Mouse (Mus musculus): ENCODE results near the gene Hoxd4. TPM values are rescaled to one million over a fixed set of nuclear protein-coding genes. Genes with fewer than 3 reads are reported as not detected.

The Hoxd4 gene
- total and polyA plus RNA-seq, 3 experiments: 0.21 to 1.0 (median 0.45) TPM

DNA sequence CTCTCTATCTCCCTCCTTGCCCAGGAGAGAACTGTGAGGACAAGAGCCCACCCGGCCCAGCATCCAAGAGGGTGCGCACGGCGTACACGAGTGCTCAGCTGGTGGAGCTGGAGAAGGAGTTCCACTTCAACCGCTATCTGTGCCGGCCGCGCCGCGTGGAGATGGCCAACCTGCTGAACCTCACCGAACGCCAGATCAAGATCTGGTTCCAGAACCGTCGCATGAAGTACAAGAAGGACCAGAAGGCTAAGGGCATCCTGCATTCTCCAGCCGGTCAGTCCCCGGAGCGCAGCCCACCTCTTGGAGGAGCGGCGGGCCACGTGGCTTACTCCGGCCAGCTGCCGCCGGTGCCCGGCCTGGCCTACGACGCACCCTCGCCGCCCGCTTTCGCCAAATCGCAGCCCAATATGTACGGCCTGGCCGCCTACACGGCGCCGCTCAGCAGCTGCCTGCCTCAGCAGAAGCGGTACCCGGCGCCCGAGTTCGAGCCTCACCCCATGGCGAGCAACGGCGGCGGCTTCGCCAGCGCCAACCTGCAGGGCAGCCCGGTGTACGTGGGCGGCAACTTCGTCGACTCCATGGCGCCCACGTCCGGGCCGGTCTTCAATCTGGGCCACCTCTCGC lies 34.7 kb downstream of the Hoxd4 start:
- H3K4me1 ChIP-seq (ENCODE audit: control insufficient read depth, insufficient read depth, low read length): no peaks in the 10 kb centered on the region
- H3K36me3 ChIP-seq (ENCODE audit: control insufficient read depth, insufficient read depth, low read length): no peaks in the 10 kb centered on the region
- peaks cover 42% of the 10 kb centered on the region for H3K27me3 ChIP-seq (ENCODE audit: control insufficient read depth, insufficient read depth, low read length)
- WGBS: 4% methylated on average over 50 of the region's 58 CpGs
- H3K79me2 ChIP-seq (replicated peaks; ENCODE audit: control insufficient read depth, insufficient read depth, low read length): no peaks in the 10 kb centered on the region
- H3K4me3 ChIP-seq: no peak overlapping the region
- no peak overlapping the region for H3K27ac ChIP-seq
- no peak for DNase-seq
- intact Hi-C loops (cut with DNase I): no loop called here
- H3K9ac ChIP-seq (ENCODE audit: low read depth, low read length): no peak overlapping the region
- TF ChIP-seq EP300 (IDR thresholded peaks at IDR 0.05; ENCODE audit: insufficient read depth, low read depth, low read length) (no peak), POLR2A (IDR thresholded peaks at IDR 0.05; ENCODE audit: insufficient read depth, low read depth, low read length) (no peak), CTCF (IDR thresholded peaks at IDR 0.05) (no peak)

DNA sequence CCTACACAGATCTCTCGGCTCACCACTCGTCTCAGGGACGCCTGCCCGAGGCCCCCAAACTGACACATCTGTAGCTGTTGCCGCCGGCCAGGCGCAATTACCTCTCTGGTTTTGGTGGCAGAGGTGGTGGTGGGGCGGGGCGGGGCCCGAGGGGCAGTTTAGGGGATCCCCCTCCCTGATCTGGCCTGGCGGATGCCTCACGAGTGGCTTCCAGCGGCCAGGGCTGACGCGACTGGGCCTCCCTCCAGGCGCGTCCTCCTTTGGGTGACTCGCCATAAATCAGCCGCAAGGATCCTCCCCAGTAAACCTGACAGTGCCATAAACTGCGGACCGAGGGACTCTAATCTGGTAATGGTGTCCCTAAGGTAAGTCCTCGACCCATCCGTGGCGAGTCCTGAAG lies 35.3 kb downstream of the Hoxd4 start:
- Histone ChIP-seq H3K79me2 (replicated peaks; ENCODE audit: control insufficient read depth, insufficient read depth, low read length) (no peaks in the 10 kb centered on the region), H3K4me3 (no peak overlapping the region), H3K27ac (no peak overlapping the region), H3K27me3 (ENCODE audit: control insufficient read depth, insufficient read depth, low read length) (peaks cover 43% of the 10 kb centered on the region), H3K4me1 (ENCODE audit: control insufficient read depth, insufficient read depth, low read length) (no peaks in the 10 kb centered on the region), H3K36me3 (ENCODE audit: control insufficient read depth, insufficient read depth, low read length) (no peaks in the 10 kb centered on the region), H3K9ac (ENCODE audit: low read depth, low read length) (no peak overlapping the region)
- no peak for DNase-seq
- intact Hi-C loops (cut with DNase I): no loop called here
- no peak for TF ChIP-seq POLR2A (IDR thresholded peaks at IDR 0.05; ENCODE audit: insufficient read depth, low read depth, low read length)
- TF ChIP-seq CTCF (IDR thresholded peaks at IDR 0.05): no peak
- no peak for TF ChIP-seq EP300 (IDR thresholded peaks at IDR 0.05; ENCODE audit: insufficient read depth, low read depth, low read length)
- 7% methylated on average over 24 of the region's 24 CpGs for WGBS

DNA sequence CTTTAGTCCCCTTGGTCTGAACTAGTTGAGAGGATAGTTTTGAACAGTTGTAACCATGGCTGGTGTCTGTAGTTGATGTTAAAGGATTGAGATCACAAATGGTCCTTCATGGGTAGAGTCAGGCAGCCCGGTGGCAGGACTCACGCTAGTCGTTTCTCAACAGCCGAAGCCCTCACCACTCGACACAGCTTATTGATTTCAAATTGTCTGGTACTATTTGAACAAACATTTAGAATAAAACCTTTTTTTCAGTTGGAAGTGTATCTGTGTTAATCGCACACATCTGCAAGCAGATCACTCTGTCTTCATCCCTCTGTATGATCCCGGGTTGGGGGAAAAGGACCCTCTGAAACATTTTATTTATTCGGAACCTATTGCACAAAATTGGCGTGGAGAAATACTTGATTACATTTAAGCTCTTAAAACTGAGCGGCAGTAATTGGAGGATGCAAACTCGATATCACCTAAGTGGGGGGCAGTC lies 36.0 kb downstream of the Hoxd4 start:
- Histone ChIP-seq H3K4me1 (ENCODE audit: control insufficient read depth, insufficient read depth, low read length) (no peaks in the 10 kb centered on the region), H3K4me3 (no peak overlapping the region), H3K27ac (no peak overlapping the region), H3K79me2 (replicated peaks; ENCODE audit: control insufficient read depth, insufficient read depth, low read length) (no peaks in the 10 kb centered on the region), H3K9ac (ENCODE audit: low read depth, low read length) (no peak overlapping the region), H3K27me3 (ENCODE audit: control insufficient read depth, insufficient read depth, low read length) (peaks cover 45% of the 10 kb centered on the region), H3K36me3 (ENCODE audit: control insufficient read depth, insufficient read depth, low read length) (no peaks in the 10 kb centered on the region)
- TF ChIP-seq EP300 (IDR thresholded peaks at IDR 0.05; ENCODE audit: insufficient read depth, low read depth, low read length): no peak
- no peak for TF ChIP-seq POLR2A (IDR thresholded peaks at IDR 0.05; ENCODE audit: insufficient read depth, low read depth, low read length)
- TF ChIP-seq CTCF (IDR thresholded peaks at IDR 0.05): no peak
- WGBS: 25% methylated on average over 11 of the region's 11 CpGs
- intact Hi-C loops (cut with DNase I): no loop called here
- no peak for DNase-seq

DNA sequence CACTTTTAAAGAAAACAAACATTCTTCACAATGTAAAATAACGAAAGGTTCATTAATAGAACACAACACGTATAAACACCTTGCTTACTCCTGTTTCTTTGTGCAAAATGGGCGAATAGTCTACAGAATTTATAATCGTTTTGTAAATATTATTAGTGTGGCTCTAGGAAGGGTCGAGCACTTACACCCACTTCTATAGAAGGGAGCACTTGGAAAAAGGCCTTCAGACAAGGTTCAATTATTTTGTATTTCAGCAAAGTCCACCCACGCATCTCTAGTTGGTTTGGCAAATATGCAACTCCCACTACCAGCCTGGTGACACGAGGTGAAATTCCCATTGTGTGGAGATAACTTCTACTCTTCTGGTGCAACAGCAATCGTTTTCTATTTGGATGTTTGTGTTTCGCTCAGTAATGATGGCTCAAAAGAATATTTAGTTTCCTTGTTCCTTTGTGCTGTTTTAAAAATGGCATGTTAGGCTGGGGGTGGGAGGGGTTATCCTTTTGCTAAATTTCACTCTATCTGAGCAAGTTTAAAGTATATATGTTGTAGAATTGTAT lies 36.8 kb downstream of the Hoxd4 start:
- 18% methylated on average over 9 of the region's 9 CpGs for WGBS
- H3K9ac ChIP-seq (ENCODE audit: low read depth, low read length): no peak overlapping the region
- no peaks in the 10 kb centered on the region for H3K4me1 ChIP-seq (ENCODE audit: control insufficient read depth, insufficient read depth, low read length)
- no peak overlapping the region for H3K4me3 ChIP-seq
- H3K36me3 ChIP-seq (ENCODE audit: control insufficient read depth, insufficient read depth, low read length): no peaks in the 10 kb centered on the region
- H3K27me3 ChIP-seq (ENCODE audit: control insufficient read depth, insufficient read depth, low read length): peaks cover 52% of the 10 kb centered on the region
- no peak for DNase-seq
- H3K27ac ChIP-seq: no peak overlapping the region
- TF ChIP-seq POLR2A (IDR thresholded peaks at IDR 0.05; ENCODE audit: insufficient read depth, low read depth, low read length) (no peak), CTCF (IDR thresholded peaks at IDR 0.05) (no peak), EP300 (IDR thresholded peaks at IDR 0.05; ENCODE audit: insufficient read depth, low read depth, low read length) (no peak)
- intact Hi-C loops (cut with DNase I): no loop called here
- H3K79me2 ChIP-seq (replicated peaks; ENCODE audit: control insufficient read depth, insufficient read depth, low read length): no peaks in the 10 kb centered on the region

DNA sequence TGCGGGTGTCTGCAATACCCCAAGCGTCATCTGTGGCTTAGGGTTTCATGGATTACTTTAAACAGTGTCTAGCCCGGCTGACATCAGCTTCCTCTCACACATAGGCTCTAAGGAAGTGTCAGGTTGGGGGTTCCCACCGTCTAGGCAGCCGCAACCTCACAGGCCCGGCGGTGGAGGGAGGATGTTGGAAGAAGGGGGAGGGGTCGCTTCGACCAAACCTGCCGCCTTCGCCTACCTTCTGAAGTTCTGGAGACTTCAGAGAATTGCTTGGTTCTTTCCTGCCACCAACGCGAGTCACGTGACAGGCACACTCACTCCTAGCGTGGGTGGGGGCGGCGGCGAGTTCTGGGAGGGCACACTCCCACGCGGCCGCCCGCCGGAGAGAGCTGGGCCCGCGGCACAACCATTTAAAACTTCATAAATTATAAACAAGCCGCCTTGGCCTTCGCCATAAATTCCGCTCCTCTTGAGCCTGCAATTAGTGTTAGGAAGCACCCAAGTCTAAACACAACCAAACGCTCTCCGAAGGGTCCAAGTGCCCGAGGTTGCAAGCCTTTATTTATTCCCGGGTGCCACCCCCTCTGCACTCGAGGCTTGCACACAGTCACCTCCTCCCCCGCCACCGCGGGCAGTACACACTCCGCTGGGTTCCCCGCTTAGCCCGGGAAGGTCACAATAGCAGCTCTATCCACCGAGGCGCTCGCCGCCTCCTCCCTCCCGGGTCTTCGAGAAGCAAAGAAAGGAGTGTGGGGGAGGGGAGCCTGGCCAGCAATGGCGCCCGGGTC lies 37.8 kb downstream of the Hoxd4 start:
- no peak overlapping the region for H3K9ac ChIP-seq (ENCODE audit: low read depth, low read length)
- H3K36me3 ChIP-seq (ENCODE audit: control insufficient read depth, insufficient read depth, low read length): no peaks in the 10 kb centered on the region
- no peak for DNase-seq
- 3% methylated on average over 47 of the region's 47 CpGs for WGBS
- H3K4me3 ChIP-seq: peak overlapping the region; percentile 22; the same call in 1 of the 2 replicates
- H3K79me2 ChIP-seq (replicated peaks; ENCODE audit: control insufficient read depth, insufficient read depth, low read length): no peaks in the 10 kb centered on the region
- H3K4me1 ChIP-seq (ENCODE audit: control insufficient read depth, insufficient read depth, low read length): no peaks in the 10 kb centered on the region
- no peak overlapping the region for H3K27ac ChIP-seq
- H3K27me3 ChIP-seq (ENCODE audit: control insufficient read depth, insufficient read depth, low read length): peaks cover 50% of the 10 kb centered on the region
- intact Hi-C loops (cut with DNase I): no loop called here
- TF ChIP-seq CTCF (IDR thresholded peaks at IDR 0.05): no peak

DNA sequence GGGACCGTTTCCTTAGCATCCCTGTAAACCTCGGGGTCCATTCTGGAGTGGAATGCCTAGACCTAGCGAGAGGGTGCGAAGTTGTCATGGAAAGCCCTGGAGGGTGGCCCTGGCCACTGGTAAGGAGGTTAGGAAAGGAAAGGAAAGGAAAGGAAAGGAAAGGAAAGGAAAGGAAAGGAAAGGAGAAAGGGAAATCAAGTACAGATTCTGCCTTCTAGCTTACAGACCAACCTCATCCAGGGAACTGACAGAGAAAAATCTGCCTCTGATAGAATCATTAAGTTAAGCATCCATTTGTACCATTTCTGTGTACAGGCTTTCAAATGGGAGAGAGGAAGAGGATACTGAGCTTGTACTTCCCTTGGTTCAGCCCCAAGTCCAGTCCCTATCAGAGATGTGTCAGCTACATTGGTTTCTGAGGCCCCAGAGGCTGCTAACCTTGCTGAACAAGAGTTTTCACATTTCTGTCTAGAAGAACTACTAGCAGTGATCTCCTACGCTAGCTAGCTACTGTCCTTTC lies 39.1 kb downstream of the Hoxd4 start:
- WGBS: 39% methylated on average over 5 of the region's 5 CpGs
- Histone ChIP-seq H3K4me1 (ENCODE audit: control insufficient read depth, insufficient read depth, low read length) (no peaks in the 10 kb centered on the region), H3K27me3 (ENCODE audit: control insufficient read depth, insufficient read depth, low read length) (peaks cover 47% of the 10 kb centered on the region), H3K79me2 (replicated peaks; ENCODE audit: control insufficient read depth, insufficient read depth, low read length) (no peaks in the 10 kb centered on the region), H3K36me3 (ENCODE audit: control insufficient read depth, insufficient read depth, low read length) (no peaks in the 10 kb centered on the region), H3K9ac (ENCODE audit: low read depth, low read length) (no peak overlapping the region), H3K4me3 (no peak overlapping the region), H3K27ac (no peak overlapping the region)
- DNase-seq: no peak
- intact Hi-C loops (cut with DNase I): no loop called here
- TF ChIP-seq POLR2A (IDR thresholded peaks at IDR 0.05; ENCODE audit: insufficient read depth, low read depth, low read length) (no peak), EP300 (IDR thresholded peaks at IDR 0.05; ENCODE audit: insufficient read depth, low read depth, low read length) (no peak)

Measured in heart, adult 2 months (tissue).